Mouse (Mus musculus): ENCODE measurements around the gene Zfp26. TPM values are rescaled to one million over a fixed set of nuclear protein-coding genes. Genes with fewer than 3 reads are reported as not detected.

Gene Zfp26
- polyA plus RNA-seq (2015; fragmentation: Nextera tagmentation; extraction: Ambion mirVana), result 8.2 and 9.3 TPM in 2 replicates

DNA sequence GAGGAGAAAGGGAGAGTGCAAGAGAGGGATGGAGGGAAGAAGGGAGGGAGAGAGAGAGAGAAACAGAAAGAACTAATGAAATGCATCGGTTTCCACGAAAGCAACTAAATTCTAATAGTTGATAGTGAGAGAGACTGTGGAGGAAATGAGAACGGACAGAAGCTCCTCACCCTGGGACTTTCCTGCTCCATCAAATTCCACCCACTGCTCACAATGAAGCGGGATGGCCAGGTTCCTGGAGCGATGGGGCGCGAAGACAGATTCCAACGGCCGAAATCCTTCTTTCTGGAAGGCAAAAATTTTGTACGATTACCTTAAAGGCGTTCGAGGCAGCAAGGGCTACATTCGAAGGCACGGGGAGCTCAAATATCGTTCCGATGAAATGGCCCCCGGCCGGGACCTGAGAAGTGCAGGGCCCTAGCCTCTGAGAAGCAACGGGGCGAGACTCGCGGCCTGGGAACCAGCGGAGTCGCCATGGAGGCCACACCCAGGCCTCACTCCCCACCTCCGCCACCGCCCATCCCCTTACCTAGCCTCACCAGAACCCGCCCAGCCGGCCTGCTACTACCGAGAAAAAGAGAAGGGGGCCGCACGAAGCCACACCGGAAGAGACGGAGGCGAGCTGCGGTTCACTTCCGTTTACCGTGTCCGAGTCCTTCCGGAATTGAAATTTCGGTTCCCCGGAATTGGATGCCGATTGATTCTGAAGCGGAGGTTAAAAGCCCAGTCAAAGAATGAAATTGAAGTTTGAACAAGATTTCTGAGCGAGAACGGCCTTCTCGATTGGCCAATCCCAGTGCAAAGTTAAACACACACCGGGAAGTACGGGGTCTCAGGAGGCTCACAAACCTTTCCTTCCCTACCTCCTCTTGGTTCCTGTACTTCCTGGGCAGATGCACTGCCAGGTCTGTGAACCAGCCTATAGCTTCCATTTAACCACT, at the start of gene Zfp26:
Zfp26 (minus strand) TSS at position 786 of the 941 bp plus-strand sequence.

DNA sequence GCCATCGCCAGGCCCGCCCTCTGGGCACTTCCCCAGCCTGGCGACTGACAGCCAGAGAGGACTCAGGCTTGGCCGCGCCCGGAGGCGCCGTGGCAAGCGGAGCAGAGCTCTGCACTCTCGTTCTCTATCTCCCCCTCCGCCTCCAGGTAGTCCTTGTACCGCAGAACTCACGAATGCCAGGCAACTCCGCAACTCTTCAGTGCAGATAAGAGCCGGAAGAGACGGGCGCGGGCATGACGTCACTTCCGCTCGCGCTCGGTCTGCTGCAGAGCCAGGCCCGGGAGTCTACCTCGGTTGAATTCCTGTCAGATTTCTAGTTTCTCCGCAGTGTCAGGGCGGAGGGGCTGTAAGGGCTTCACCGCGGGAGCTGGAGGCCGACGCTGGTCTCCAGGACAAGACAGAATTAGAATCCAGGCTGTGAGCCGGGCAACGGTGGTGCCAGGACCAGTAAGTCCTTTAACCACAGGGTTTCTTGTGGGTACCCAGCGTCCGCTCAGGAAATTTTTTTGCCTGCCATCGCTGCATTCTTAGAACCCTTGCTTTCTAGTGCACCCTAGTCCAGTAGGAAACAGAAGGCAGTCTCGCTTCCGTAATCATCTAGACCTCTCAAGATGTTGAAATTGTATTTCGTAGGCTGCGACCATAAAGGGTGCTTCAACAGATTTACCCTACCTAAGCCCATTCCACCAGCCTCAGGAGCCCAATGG, 32.7 kb upstream of the Zfp26 start, which contains the start of gene Zfp426:
Zfp426 (minus strand) TSS at position 220 of the 707 bp plus-strand sequence.

DNA sequence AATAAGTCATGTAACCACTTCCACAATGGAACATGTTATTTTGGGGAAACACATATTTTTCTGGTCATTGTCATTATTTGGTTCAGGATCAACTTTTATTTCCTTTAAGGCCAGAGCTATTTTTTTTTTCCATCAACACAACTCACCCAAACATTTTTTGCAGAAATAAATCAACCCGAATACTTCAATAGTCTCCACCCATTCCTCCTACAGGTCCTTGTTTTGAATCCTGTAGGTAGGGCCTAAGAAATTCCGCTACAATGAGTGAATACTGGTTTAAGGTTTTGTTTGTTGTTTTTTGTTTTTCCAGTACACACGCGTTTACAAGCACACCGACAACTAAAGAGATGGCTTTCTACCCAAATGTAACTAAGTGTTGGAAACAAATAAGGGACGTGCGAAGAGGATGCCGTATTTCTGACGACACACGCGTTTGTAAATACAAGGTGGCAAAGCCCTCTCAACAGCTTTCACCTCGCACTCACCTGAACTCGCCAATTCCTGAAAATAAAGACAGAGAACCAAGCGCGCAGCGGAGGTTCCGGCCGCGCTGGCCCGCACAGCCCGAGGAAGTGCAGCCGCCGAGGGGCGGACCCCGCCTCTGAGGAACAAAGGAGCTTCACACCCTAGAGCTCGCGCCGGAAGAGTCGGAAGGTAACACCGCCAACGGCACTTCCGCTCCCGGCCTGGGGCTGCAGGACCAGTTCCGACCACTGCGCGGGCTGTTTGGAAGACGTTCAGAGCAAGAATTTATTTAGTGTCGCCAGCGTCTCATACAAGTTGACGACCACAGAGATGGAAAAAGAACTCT, 75.2 kb downstream of the Zfp26 start, which contains the start of gene Zfp560:
Zfp560 (minus strand) TSS at position 646 of the 811 bp plus-strand sequence.

Other genes with a start within 250 kb of the Zfp26 start
- gene Olfr871, start 248.0 kb downstream of the Zfp26 start, polyA plus RNA-seq (2015; fragmentation: Nextera tagmentation; extraction: Ambion mirVana), result not detected in 2 replicates
- not detected in 2 replicates for gene Olfr872, start 223.0 kb downstream of the Zfp26 start, polyA plus RNA-seq (2015; fragmentation: Nextera tagmentation; extraction: Ambion mirVana)
- not detected in 2 replicates for gene Olfr39, start 177.8 kb downstream of the Zfp26 start, polyA plus RNA-seq (2015; fragmentation: Nextera tagmentation; extraction: Ambion mirVana)
- not detected in 2 replicates for gene Olfr873, start 161.6 kb downstream of the Zfp26 start, polyA plus RNA-seq (2015; fragmentation: Nextera tagmentation; extraction: Ambion mirVana)
- gene Olfr18, start 124.1 kb downstream of the Zfp26 start, polyA plus RNA-seq (2015; fragmentation: Nextera tagmentation; extraction: Ambion mirVana), result 0.06 TPM in 1 of 2 replicates, not detected in the other
- gene Zfp560, start 75.0 kb downstream of the Zfp26 start, polyA plus RNA-seq (2015; fragmentation: Nextera tagmentation; extraction: Ambion mirVana), result 88.4 and 138 TPM in 2 replicates
- 17.0 and 18.4 TPM in 2 replicates for gene Zfp426, start 32.6 kb upstream of the Zfp26 start, polyA plus RNA-seq (2015; fragmentation: Nextera tagmentation; extraction: Ambion mirVana)
- gene Zfp266, start 61.3 kb upstream of the Zfp26 start, polyA plus RNA-seq (2015; fragmentation: Nextera tagmentation; extraction: Ambion mirVana), result 31.7 and 34.7 TPM in 2 replicates
- gene Zfp846, start 121.1 kb upstream of the Zfp26 start, polyA plus RNA-seq (2015; fragmentation: Nextera tagmentation; extraction: Ambion mirVana), result 10.1 and 11.5 TPM in 2 replicates
- 456 and 566 TPM in 2 replicates for gene Ubl5, start 182.7 kb upstream of the Zfp26 start, polyA plus RNA-seq (2015; fragmentation: Nextera tagmentation; extraction: Ambion mirVana)
- 14.4 and 15.4 TPM in 2 replicates for gene Fbxl12, start 184.6 kb upstream of the Zfp26 start, polyA plus RNA-seq (2015; fragmentation: Nextera tagmentation; extraction: Ambion mirVana)
- 50.3 and 56.1 TPM in 2 replicates for gene Pin1, start 191.9 kb upstream of the Zfp26 start, polyA plus RNA-seq (2015; fragmentation: Nextera tagmentation; extraction: Ambion mirVana)

Measured in adrenal gland, postnatal 0 days (tissue).